Mouse (Mus musculus) heart, embryonic 16.5 days (tissue): ENCODE data around the gene Acy3. TPM values are rescaled to one million over a fixed set of nuclear protein-coding genes. Genes with fewer than 3 reads are reported as not detected.

Source experiments
- ATAC-seq: fragments of 200-750 bp; cut with Nextera tagmentation; replicated peaks from 2 replicates; pipeline ENCODE4 v1.8.0; 2017; ENCODE audit warnings: moderate number of reproducible peaks; ENCODE audit not compliant: insufficient read depth, low FRiP score; ENCODE audit errors: extremely low read depth
- H3K27ac ChIP-seq: fragments of 300-500 bp; sonication (generic); 2 replicates; pipeline ENCODE4 v1.5.1; 2014; ENCODE audit warnings: mild to moderate bottlenecking, low read length, control low read depth, moderate library complexity
- H3K27me3 ChIP-seq: fragments of 300-500 bp; sonication (generic); 2 replicates; pipeline ENCODE4 v1.6.1; 2014; ENCODE audit warnings: low read length, mixed read lengths; ENCODE audit not compliant: control insufficient read depth, insufficient read depth
- H3K36me3 ChIP-seq: fragments of 300-500 bp; sonication (generic); 2 replicates; pipeline ENCODE4 v1.6.1; 2014; ENCODE audit not compliant: control insufficient read depth, insufficient read depth
- H3K4me1 ChIP-seq: fragments of 300-500 bp; sonication (generic); 2 replicates; pipeline ENCODE4 v1.6.1; 2014; ENCODE audit warnings: low read length, mixed read lengths; ENCODE audit not compliant: control insufficient read depth, insufficient read depth
- H3K4me2 ChIP-seq: fragments of 300-500 bp; sonication (generic); 2 replicates; pipeline ENCODE4 v1.6.1; 2014; ENCODE audit warnings: low read depth, mild to moderate bottlenecking, control low read depth, low read length
- H3K4me3 ChIP-seq: fragments of 300-500 bp; sonication (generic); 2 replicates; pipeline ENCODE4 v1.5.1; 2014; ENCODE audit warnings: mild to moderate bottlenecking, control low read depth, low read length
- H3K9ac ChIP-seq: fragments of 300-500 bp; sonication (generic); 2 replicates; pipeline ENCODE4 v1.6.1; 2014; ENCODE audit warnings: low read length, control low read depth
- H3K9me3 ChIP-seq: fragments of 300-500 bp; sonication (generic); replicated peaks from 2 replicates; pipeline ENCODE4 v1.6.1; 2016; ENCODE audit warnings: low read length; ENCODE audit not compliant: control insufficient read depth
- WGBS: fragments of 180-500 bp; shearing (Covaris S2); extraction: QIAGEN DNeasy Blood & Tissue Kit; methylation state at CpG from one replicate; pipeline ENCODE4 v1.1.7; 2014; 5-methylcytosine and 5-hydroxymethylcytosine counted together
- polyA plus RNA-seq: library from polyadenylated mRNA; unstranded; fragments of >200 nt; fragmentation: Nextera tagmentation; extraction: Ambion mirVana; gene quantifications from 2 replicates; pipeline ENCODE4 v1.2.1, GENCODE M21; 2015

Gene Acy3
- polyA plus RNA-seq, 1 experiment from 2014 or later, result 13.0 TPM

- 62% methylated on average over 7 of the region's 7 CpGs for WGBS
- Histone ChIP-seq H3K9me3 (no peaks in the 10 kb centered on the region), H3K36me3 (no peaks in the 10 kb centered on the region), H3K9ac (no peak overlapping the region), H3K4me2 (no peak overlapping the region), H3K4me1 (peaks cover 9% of the 10 kb centered on the region), H3K27me3 (peaks cover 5% of the 10 kb centered on the region; the same call in 1 of the 2 replicates), H3K27ac (no peak overlapping the region), H3K4me3 (no peak overlapping the region)
- no peak for ATAC-seq
Measured at GRCm38 (mm10) chr19:3996106-3996505, 9.7 kb downstream of the Acy3 start.

DNA sequence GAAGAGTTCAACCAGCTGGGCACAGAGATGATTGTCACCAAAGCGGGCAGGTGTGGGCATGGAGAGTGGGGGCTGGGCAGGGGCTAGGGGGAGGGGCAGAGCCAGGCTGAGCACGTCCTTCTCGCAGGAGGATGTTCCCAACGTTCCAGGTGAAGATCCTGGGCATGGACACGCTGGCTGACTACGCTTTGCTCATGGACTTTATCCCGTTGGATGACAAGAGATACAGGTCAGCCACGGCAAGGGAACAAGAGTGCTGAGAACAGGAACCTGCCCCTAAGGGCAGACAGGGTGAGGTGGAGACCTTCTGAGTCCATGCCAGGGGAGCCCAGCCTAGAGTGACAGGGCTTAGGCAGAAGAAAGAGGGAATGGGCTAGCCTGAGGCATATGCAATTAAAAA is 10.4 kb downstream of the Acy3 start:
- ATAC-seq, result no peak
- no peak overlapping the region for H3K9ac ChIP-seq

GRCm38 (mm10) chr19:3997231-3997630 is 10.9 kb downstream of the Acy3 start:
- H3K4me1 ChIP-seq, result peaks cover 20% of the 10 kb centered on the region
- H3K27ac ChIP-seq, result no peak overlapping the region
- no peak overlapping the region for H3K4me2 ChIP-seq
- 38% methylated on average over 8 of the region's 8 CpGs for WGBS
- H3K36me3 ChIP-seq, result no peaks in the 10 kb centered on the region
- peaks cover 2% of the 10 kb centered on the region; the same call in 1 of the 2 replicates for H3K27me3 ChIP-seq
- no peak for ATAC-seq
- no peaks in the 10 kb centered on the region for H3K9me3 ChIP-seq
- H3K9ac ChIP-seq, result no peak overlapping the region
- H3K4me3 ChIP-seq, result no peak overlapping the region

More for the DNA sequence above, 10.4 kb downstream of the Acy3 start:
- Histone ChIP-seq H3K36me3 (no peaks in the 10 kb centered on the region), H3K27me3 (peaks cover 5% of the 10 kb centered on the region; the same call in 1 of the 2 replicates), H3K4me1 (peaks cover 15% of the 10 kb centered on the region), H3K27ac (no peak overlapping the region), H3K9me3 (no peaks in the 10 kb centered on the region), H3K4me2 (no peak overlapping the region), H3K4me3 (no peak overlapping the region)
- WGBS, result 88% methylated on average over 8 of the region's 8 CpGs

GRCm38 (mm10) chr19:3998335-3998734 is 12.0 kb downstream of the Acy3 start:
- Histone ChIP-seq H3K27ac (no peak overlapping the region), H3K36me3 (no peaks in the 10 kb centered on the region), H3K4me1 (peaks cover 29% of the 10 kb centered on the region), H3K4me3 (no peak overlapping the region), H3K9me3 (no peaks in the 10 kb centered on the region), H3K27me3 (no peaks in the 10 kb centered on the region), H3K4me2 (no peak overlapping the region), H3K9ac (no peak overlapping the region)
- 73% methylated on average over 8 of the region's 8 CpGs for WGBS
- no peak for ATAC-seq

- no peak for ATAC-seq
- H3K36me3 ChIP-seq, result no peaks in the 10 kb centered on the region
- H3K9me3 ChIP-seq, result no peaks in the 10 kb centered on the region
- no peak overlapping the region for H3K27ac ChIP-seq
- peak overlapping the region; percentile 88; the same call in 1 of the 2 replicates for H3K4me3 ChIP-seq
- H3K9ac ChIP-seq, result peak overlapping the region; percentile 96
- no peaks in the 10 kb centered on the region for H3K27me3 ChIP-seq
- H3K4me2 ChIP-seq, result peak overlapping the region; percentile 96
- 81% methylated on average over 9 of the region's 9 CpGs for WGBS
- peaks cover 37% of the 10 kb centered on the region for H3K4me1 ChIP-seq
Measured at GRCm38 (mm10) chr19:3999121-3999730, 12.9 kb downstream of the Acy3 start.

- H3K4me2 ChIP-seq, result peak within 1 kb of the TSS; percentile 96
- peak within 1 kb of the TSS; percentile 88 for H3K4me3 ChIP-seq
- ATAC-seq, result peak; percentile 87
- peak within 1 kb of the TSS; percentile 99 for H3K27ac ChIP-seq
- H3K36me3 ChIP-seq, result no peaks in the 10 kb centered on the region
- H3K9me3 ChIP-seq, result no peaks in the 10 kb centered on the region
- peaks cover 48% of the 10 kb centered on the region for H3K4me1 ChIP-seq
- WGBS, result under 1% methylated on average over 64 of the region's 64 CpGs
- no peaks in the 10 kb centered on the region for H3K27me3 ChIP-seq
- peak within 1 kb of the TSS; percentile 96 for H3K9ac ChIP-seq
Measured at GRCm38 (mm10) chr19:4000119-4000900, 13.9 kb downstream of the Acy3 start, which contains the start of the genes Nudt8 and Gm49405. Gene Nudt8, plus strand, starts transcription at chr19:4000580. Gene Gm49405, plus strand, starts transcription at chr19:4000626.

DNA sequence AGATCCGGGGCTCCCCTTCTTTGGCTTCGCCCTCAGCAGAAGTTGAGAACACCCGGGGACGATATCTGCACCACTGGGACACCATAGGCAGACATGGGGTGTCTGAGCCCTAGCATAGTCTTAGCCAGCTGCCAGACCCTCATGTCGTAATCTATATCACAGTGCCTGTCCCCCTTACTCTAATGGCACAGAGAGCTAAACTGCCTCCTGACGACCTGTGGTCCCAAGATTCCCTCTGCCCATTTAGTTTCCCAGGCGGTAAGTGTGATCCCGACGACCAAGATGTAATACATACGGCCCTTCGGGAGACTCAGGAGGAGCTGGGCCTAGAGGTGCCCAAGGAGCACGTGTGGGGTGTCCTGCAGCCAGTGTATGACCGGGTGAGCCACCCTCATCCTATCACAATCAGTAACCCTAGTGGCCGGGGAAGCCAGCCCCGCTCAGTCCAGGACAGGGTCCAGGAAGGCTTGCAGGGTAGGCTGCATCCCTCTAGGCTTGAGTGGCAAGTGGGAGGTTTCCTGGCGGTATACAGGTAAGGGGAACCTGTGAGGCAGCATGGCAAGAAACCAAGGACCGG is 14.7 kb downstream of the Acy3 start:
- WGBS, result 18% methylated on average over 17 of the region's 17 CpGs
- peak overlapping the region; percentile 96 for H3K9ac ChIP-seq
- peaks cover 51% of the 10 kb centered on the region for H3K4me1 ChIP-seq
- no peaks in the 10 kb centered on the region for H3K36me3 ChIP-seq
- no peaks in the 10 kb centered on the region for H3K27me3 ChIP-seq
- no peaks in the 10 kb centered on the region for H3K9me3 ChIP-seq
- peak overlapping the region; percentile 99 for H3K27ac ChIP-seq
- peak overlapping the region; percentile 96 for H3K4me2 ChIP-seq
- H3K4me3 ChIP-seq, result peak overlapping the region; percentile 88
- no peak for ATAC-seq

GRCm38 (mm10) chr19:4001752-4002151 is 15.4 kb downstream of the Acy3 start:
- Histone ChIP-seq H3K9me3 (no peaks in the 10 kb centered on the region), H3K27ac (peak overlapping the region; percentile 99), H3K4me2 (peak overlapping the region; percentile 96; the same call in 1 of the 2 replicates), H3K4me1 (peaks cover 51% of the 10 kb centered on the region), H3K4me3 (no peak overlapping the region), H3K9ac (peak overlapping the region; percentile 2; the same call in 1 of the 2 replicates), H3K27me3 (no peaks in the 10 kb centered on the region), H3K36me3 (peaks cover 6% of the 10 kb centered on the region)
- WGBS, result 60% methylated on average over 5 of the region's 5 CpGs
- ATAC-seq, result no peak

GRCm38 (mm10) chr19:4003112-4003511 is 16.7 kb downstream of the Acy3 start, which contains the start of gene Doc2g:
Gene Doc2g, plus strand, starts transcription at chr19:4003313.
- WGBS, result 53% methylated on average over 1 of the region's 1 CpGs
- ATAC-seq, result peak; percentile 45

More at GRCm38 (mm10) chr19:4003112-4003511, 16.7 kb downstream of the Acy3 start, which contains the start of gene Doc2g:
- peak within 1 kb of the TSS; percentile 78 for H3K9ac ChIP-seq
- H3K4me2 ChIP-seq, result peak within 1 kb of the TSS; percentile 65
- peaks cover 20% of the 10 kb centered on the region for H3K36me3 ChIP-seq
- no peaks in the 10 kb centered on the region for H3K27me3 ChIP-seq
- H3K9me3 ChIP-seq, result no peaks in the 10 kb centered on the region
- H3K27ac ChIP-seq, result peak within 1 kb of the TSS; percentile 99
- peak within 1 kb of the TSS; percentile 40 for H3K4me3 ChIP-seq
- peaks cover 51% of the 10 kb centered on the region for H3K4me1 ChIP-seq
